Mouse (Mus musculus): ENCODE results near the gene Sirt3. TPM values are rescaled to one million over a fixed set of nuclear protein-coding genes. Genes with fewer than 3 reads are reported as not detected.

Gene Sirt3
- 31.5 and 34.3 TPM in 2 replicates for total RNA-seq (2021)
- long read RNA-seq, transcript Sirt3-202 (7 exons, 1,416 nt): major isoform, 35 of 95 reads
- long read RNA-seq, partial matches to known transcripts: 8 of 95 reads
- long read RNA-seq, other reads (novel, unspliced or antisense): 48 of 95 reads

- peak; percentile 96 for DNase-seq
Measured at GRCm38 (mm10) chr7:140881696-140882468, at the start of gene Sirt3, which contains the start of gene Psmd13. TSS of gene Sirt3 (minus strand) at chr7:140882309. TSS of gene Psmd13 (plus strand) at chr7:140881968.

- no peak for DNase-seq
Measured at GRCm38 (mm10) chr7:140927181-140927580, 45.1 kb upstream of the Sirt3 start.

GRCm38 (mm10) chr7:140923070-140923775 lies 41.1 kb upstream of the Sirt3 start:
- no peak for DNase-seq

GRCm38 (mm10) chr7:140922398-140923069 lies 40.4 kb upstream of the Sirt3 start:
- peak; percentile 73 for DNase-seq

GRCm38 (mm10) chr7:140921225-140921975 lies 39.3 kb upstream of the Sirt3 start:
- DNase-seq: no peak

GRCm38 (mm10) chr7:140920418-140921029 lies 38.4 kb upstream of the Sirt3 start, which contains the start of gene Nlrp6:
TSS of gene Nlrp6 (plus strand) at chr7:140920902.
- no peak for DNase-seq

DNA sequence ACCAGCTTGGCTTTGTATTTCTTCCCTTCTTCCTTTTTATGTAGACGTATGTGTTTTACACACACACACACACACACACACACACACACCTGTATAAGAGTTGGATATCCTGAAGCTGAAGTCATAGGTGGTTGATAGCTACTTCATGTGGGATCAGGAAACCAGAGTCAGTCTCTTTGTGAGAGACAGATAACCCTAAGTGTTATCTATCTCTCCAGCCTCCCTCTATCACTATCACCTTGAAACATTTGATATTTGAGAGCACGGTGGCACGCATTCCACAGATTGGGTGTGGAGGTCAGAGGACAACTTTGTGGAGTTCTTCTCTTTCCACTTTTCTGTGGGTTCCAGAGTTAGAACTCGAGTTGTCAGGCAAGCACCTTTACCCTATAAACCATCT lies 37.8 kb upstream of the Sirt3 start:
- DNase-seq: no peak

DNA sequence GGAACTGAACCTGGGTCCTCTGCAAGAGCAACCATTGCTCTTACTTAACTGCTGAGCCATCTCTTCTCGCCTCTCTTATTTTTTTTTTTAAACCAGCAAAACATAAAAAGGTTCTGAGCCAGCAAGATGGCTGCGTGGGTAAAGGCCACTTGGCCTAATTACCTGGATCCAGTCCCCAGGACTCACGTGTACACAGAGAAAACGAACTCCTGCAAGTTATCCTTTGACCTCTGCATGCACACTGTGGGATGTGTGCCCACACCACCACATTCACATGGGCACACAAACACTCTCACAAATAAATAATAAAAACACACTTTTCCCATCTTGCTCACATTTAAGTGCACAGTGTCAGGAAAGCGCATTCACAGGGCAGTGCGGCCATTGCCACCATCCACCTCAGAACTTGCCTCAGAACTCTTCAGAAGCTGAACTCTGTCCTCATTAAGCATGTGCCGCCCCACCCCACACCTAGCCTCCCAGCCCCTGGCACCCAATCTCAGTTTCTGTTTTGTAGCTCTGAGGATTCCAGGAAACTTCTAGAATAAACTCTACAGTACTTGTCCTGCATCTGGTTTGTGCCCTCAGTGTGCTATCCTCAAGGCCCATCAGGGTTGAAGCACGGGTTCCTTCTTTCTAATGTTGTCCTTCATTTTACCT lies 32.1 kb upstream of the Sirt3 start:
- no peak for DNase-seq

- DNase-seq: no peak
Measured at GRCm38 (mm10) chr7:140912846-140913482, 30.9 kb upstream of the Sirt3 start.

DNA sequence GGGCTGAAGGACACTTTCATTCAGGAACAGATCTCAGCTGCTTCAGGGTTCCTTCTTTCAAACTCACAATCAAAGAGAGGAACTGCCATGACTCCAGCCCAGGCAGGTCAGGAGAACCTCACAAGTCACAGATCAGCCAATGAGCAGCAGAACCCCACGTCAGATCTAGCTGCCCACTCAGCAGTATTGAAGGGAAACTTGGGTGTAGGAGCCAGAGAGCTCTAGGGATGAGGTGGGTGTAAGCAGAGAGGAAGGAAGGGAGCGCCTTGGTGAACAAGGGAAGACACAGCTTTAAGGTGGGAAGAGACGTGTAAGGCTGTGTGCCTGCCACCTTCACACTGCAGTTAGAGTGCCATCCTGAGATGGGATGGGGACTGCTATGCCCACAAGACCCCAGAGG lies 30.2 kb upstream of the Sirt3 start:
- DNase-seq: no peak

DNA sequence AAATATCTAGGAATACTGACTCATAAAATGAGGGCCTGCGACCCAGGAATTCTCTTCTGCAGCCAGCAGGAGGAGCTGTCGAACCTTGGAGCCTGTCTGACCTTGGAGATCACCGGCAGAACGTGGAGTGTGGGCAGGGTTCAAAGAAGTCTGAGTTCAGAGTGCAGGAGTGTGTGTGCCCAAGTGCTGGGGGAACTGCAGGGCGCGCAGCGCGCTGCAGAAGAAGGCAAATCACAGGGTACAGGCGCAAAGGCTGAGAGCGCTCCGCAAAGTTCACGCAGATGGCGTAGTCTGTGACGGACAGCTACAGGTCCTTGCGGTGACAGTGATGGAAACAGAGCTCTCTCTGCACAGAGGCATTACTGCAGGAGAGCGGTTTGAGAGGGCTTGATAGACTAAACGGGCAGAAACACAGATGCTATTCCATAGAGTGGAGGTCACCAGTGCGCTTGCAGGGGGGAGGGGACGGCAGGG lies 26.6 kb upstream of the Sirt3 start:
- peak; percentile 82 for DNase-seq

DNA sequence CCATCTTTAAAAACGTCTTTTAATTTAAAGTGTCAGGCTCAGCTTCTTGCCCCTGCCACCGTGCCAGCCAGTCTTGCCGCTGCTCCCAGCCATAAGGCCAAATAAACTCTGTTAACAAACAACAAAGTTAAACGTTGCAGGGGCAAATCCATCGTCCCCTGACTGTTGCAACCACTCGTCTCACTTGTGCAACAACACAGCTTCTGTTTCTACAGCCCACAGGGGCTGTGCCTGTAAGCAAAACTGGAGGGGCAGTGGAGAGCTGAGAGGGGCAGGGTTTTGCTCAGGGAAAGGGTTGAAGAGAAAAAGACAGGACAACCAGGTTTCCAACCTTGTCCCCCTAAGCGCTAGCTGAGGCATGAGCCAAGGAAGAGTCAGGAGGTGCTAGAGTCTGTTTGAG lies 26.1 kb upstream of the Sirt3 start:
- no peak for DNase-seq

- DNase-seq: no peak
Measured at GRCm38 (mm10) chr7:140907697-140908096, 25.6 kb upstream of the Sirt3 start.

GRCm38 (mm10) chr7:140907131-140907530 lies 25.0 kb upstream of the Sirt3 start:
- peak; percentile 37 for DNase-seq

DNA sequence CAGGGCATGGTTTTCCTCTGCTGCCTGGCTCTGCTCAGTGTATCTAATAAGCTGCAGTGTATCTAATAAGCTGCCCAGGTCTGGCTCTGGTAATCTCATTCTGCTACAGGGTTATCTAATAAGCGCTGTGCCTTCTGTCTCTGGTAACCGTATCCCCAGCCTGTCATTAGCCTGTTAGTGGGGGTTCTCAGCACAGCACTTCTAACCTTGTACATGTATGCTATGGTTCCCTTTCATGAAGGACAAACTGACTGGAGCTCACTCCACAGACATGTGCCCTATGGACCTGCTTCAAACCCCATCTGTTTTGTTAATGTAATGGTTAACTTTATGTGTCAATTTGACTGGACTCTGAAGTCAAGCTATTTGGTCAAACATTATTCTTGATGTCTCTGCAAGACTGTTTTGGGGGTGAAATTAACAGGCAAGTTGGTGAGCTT lies 23.6 kb upstream of the Sirt3 start:
- no peak for DNase-seq

- peak; percentile 81 for DNase-seq
Measured at GRCm38 (mm10) chr7:140903212-140903611, 21.1 kb upstream of the Sirt3 start.

DNA sequence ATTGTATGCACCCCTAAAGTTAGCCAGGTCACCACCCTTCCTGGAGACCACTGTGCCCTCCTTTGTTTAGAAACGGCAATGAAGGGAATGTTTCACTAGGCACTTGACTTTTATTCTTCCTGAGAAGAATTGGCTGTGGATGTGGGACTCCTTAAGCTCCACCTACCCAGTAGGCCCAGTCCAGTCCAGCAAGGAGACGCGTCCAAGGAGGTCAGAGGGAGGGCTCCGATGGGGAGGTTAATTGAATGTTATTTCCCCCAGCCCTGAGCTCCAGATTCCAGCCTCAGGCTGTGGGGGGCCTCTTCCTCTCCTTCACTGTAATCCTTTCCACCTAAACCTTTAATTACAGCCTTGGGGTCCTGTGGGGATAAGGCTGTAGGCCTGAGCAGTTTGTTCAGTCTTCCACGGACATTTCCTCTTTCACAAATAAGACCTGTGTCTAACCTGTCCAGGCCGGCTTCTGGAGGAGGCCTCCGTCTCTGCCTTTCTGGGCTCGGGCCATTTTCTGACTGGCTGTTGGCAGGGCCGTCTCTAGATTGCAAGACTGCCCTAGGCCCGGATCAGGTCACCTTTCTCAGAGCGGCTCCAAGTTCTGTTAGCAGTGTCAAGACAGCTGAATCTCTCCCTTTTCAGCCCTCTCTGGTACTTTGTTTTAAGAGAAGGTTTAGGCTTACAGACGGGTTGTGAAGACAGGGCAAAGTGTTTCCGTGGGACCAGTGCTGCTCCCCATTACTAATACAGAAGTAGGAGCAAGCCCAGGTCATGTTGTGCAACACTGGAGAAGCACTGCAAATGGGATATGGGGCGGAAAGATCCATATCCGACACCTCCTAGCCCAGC lies 20.1 kb upstream of the Sirt3 start:
- no peak for DNase-seq

DNA sequence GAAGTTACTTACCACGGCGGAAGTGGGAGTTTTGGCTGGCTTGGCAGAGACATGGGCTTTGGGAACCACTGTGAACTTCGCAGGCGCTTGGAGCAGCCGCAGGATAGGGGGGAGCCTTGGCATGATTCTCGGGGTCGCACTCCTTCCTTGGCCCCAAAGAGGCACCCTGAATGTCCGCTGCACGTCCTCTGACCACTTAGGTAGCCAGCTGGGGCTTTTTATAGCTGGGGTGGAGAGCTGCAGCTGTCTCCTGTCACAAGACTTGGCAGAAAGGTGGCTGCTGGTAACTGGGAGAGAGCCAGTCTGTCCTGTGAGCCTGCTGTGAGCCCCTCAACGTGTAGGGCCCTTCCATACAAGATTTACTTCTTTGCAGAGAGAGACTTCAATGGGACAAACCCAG lies 18.1 kb upstream of the Sirt3 start, which contains the start of gene Cox8b:
Cox8b (minus strand) TSS at position 227 of the 400 bp plus-strand sequence.
- DNase-seq: no peak

GRCm38 (mm10) chr7:140899121-140899520 lies 17.0 kb upstream of the Sirt3 start:
- DNase-seq: no peak

All from adrenal gland, postnatal 25 days (tissue).